Mouse (Mus musculus) myocyte (in vitro differentiated cells): ENCODE results near the gene Cfap46. TPM values are rescaled to one million over a fixed set of nuclear protein-coding genes. Genes with fewer than 3 reads are reported as not detected.
A peak's percentile ranks its signal among the peaks of the same experiment; 100 is the strongest.

Source experiments
- H3K27me3 ChIP-seq: one replicate; pipeline ENCODE4 v1.6.1; 2011; ENCODE audit not compliant: control insufficient read depth, insufficient read depth, insufficient read length
- H3K36me3 ChIP-seq: one replicate; pipeline ENCODE4 v1.6.1; 2011; ENCODE audit not compliant: control insufficient read depth, insufficient read depth
- H3K4me2 ChIP-seq: one replicate; pipeline ENCODE4 v1.6.1; 2011; ENCODE audit warnings: low read depth, control low read depth
- H3K4me3 ChIP-seq: one replicate; pipeline ENCODE4 v1.5.1; 2011; ENCODE audit warnings: mild to moderate bottlenecking, control low read depth, moderate library complexity
- H3K79me2 ChIP-seq: one replicate; pipeline ENCODE4 v1.6.1; 2011; ENCODE audit not compliant: control insufficient read depth, insufficient read depth
- H3ac ChIP-seq: one replicate; pipeline ENCODE4 v1.6.1; 2011; ENCODE audit not compliant: control insufficient read depth, insufficient read length
- CEBPB ChIP-seq: IDR thresholded peaks from 2 replicates; pipeline ENCODE4 v1.6.1; 2011; ENCODE audit warnings: mild to moderate bottlenecking, moderate library complexity; ENCODE audit not compliant: poor library complexity, insufficient read depth, severe bottlenecking
- E2F4 ChIP-seq: IDR thresholded peaks from one replicate; pipeline ENCODE4 v1.6.1; 2011; ENCODE audit warnings: mild to moderate bottlenecking, control low read depth, moderate library complexity; ENCODE audit not compliant: insufficient read depth
- MAX ChIP-seq: IDR thresholded peaks from one replicate; pipeline ENCODE4 v1.6.1; 2011; ENCODE audit warnings: low read depth, mild to moderate bottlenecking, control low read depth
- MYOD1 ChIP-seq, 3 experiments: IDR thresholded peaks; one replicate each; pipeline ENCODE4 v1.6.1; 2011; ENCODE audit warnings: control low read depth in 2 of 3, low read depth in 2 of 3, mild to moderate bottlenecking in 2 of 3, moderate library complexity in 1 of 3; ENCODE audit not compliant: insufficient read length in 2 of 3, control insufficient read depth in 1 of 3
- MYOG ChIP-seq, 3 experiments: IDR thresholded peaks; one replicate each; pipeline ENCODE4 v1.6.1; 2011; ENCODE audit warnings: control low read depth in 2 of 3, low read depth in 2 of 3, mild to moderate bottlenecking in 2 of 3; ENCODE audit not compliant: insufficient read length in 2 of 3, control insufficient read depth in 1 of 3, insufficient read depth in 1 of 3
- POLR2A ChIP-seq: IDR thresholded peaks from one replicate; pipeline ENCODE4 v1.6.1; 2011; ENCODE audit warnings: low read depth, mild to moderate bottlenecking, control low read depth, moderate library complexity; ENCODE audit not compliant: insufficient read length
- POLR2AphosphoS2 ChIP-seq: IDR thresholded peaks from one replicate; pipeline ENCODE4 v1.6.1; 2011; ENCODE audit warnings: low read depth, control low read depth; ENCODE audit not compliant: insufficient read length
- REST ChIP-seq: IDR thresholded peaks from one replicate; pipeline ENCODE4 v1.6.1; 2011; ENCODE audit warnings: mild to moderate bottlenecking, control low read depth, moderate library complexity; ENCODE audit not compliant: insufficient read depth, insufficient read length
- SRF ChIP-seq: IDR thresholded peaks from one replicate; pipeline ENCODE4 v1.6.1; 2011; ENCODE audit warnings: low read depth; ENCODE audit not compliant: control insufficient read depth, insufficient read length
- TCF12 ChIP-seq: IDR thresholded peaks from one replicate; pipeline ENCODE4 v1.6.1; 2011; ENCODE audit warnings: mild to moderate bottlenecking, control low read depth; ENCODE audit not compliant: poor library complexity, insufficient read depth, severe bottlenecking
- TCF3 ChIP-seq: IDR thresholded peaks from one replicate; pipeline ENCODE4 v1.6.1; 2011; ENCODE audit warnings: low read depth, control low read depth; ENCODE audit not compliant: insufficient read length
- USF1 ChIP-seq: IDR thresholded peaks from one replicate; pipeline ENCODE4 v1.6.1; 2011; ENCODE audit warnings: low read depth, mild to moderate bottlenecking, control low read depth, moderate library complexity
- polyA plus RNA-seq: library from polyadenylated mRNA; unstranded; fragments of >200 nt; fragmentation: generic; extraction: Trizol; gene quantifications from one replicate; pipeline ENCODE4 v1.2.1, GENCODE M21; 2012; ENCODE audit warnings: missing spikeins

Cfap46 gene
- polyA plus RNA-seq, 1 experiment: 0.11 TPM

DNA sequence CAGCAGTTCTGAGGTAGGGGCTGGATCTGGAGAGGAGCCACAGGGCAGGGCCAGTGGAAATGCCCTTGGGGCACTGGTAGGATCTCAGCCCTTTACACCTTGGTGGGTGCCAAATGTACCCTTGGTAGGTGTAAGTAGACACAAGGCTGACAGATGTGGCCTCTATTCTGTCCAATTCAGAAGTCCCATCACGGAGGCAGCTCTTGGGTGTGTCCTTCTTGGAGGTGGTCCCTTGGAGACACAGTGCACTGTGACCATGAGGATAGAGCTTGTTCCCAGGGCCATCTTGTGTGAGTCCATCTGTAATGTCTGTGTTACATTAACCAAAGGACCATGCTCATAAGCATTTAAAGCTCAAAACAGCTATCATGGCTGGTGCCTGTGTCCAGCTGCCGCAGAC is 37.6 kb upstream of the Cfap46 start:
- TF ChIP-seq POLR2A (no peak), E2F4 (no peak), MAX (no peak), TCF3 (no peak), USF1 (no peak), TCF12 (no peak), SRF (no peak), CEBPB (no peak), REST (no peak), POLR2AphosphoS2 (no peak), MYOG (IDR thresholded peaks at IDR 0.05; ENCODE audit: control insufficient read depth in 1 of 3, insufficient read depth in 1 of 3, insufficient read length in 2 of 3, low read depth in 2 of 3) (no peak), MYOD1 (IDR thresholded peaks at IDR 0.05; ENCODE audit: control insufficient read depth in 1 of 3, insufficient read length in 2 of 3, low read depth in 2 of 3) (no peak)
- Histone ChIP-seq H3K27me3 (peaks cover 4% of the 10 kb centered on the region), H3K4me2 (no peak overlapping the region), H3K4me3 (no peak overlapping the region), H3K36me3 (no peaks in the 10 kb centered on the region), H3K79me2 (no peaks in the 10 kb centered on the region), H3ac (no peak overlapping the region)

DNA sequence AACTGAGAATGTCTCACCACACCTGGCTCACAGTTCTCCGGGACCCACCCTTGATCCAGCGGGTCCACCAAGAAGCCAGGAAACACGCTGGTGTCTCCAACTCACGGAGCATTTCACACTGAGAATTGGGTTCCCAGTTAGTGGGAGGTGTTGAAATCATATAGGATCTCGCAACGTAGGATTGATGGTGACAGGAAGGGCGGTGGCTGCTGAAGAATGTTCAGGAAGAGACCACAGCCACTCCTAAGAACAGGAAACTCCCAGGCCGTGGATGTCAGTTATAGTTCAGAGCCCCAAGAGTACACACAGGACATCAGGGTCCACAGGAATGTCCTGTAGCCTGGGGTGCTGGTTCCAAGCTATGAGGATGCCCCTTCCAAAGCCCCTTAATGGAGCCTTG is 34.2 kb upstream of the Cfap46 start:
- TF ChIP-seq MAX (no peak), REST (no peak), USF1 (no peak), MYOG (IDR thresholded peaks at IDR 0.05; ENCODE audit: control insufficient read depth in 1 of 3, insufficient read depth in 1 of 3, insufficient read length in 2 of 3, low read depth in 2 of 3) (no peak), E2F4 (no peak), SRF (no peak), TCF3 (no peak), POLR2AphosphoS2 (no peak), CEBPB (no peak), MYOD1 (IDR thresholded peaks at IDR 0.05; ENCODE audit: control insufficient read depth in 1 of 3, insufficient read length in 2 of 3, low read depth in 2 of 3) (no peak), TCF12 (no peak), POLR2A (no peak)
- H3K79me2 ChIP-seq: no peaks in the 10 kb centered on the region
- no peaks in the 10 kb centered on the region for H3K36me3 ChIP-seq
- H3K27me3 ChIP-seq: peaks cover 2% of the 10 kb centered on the region
- no peak overlapping the region for H3K4me3 ChIP-seq
- no peak overlapping the region for H3K4me2 ChIP-seq
- no peak overlapping the region for H3ac ChIP-seq

DNA sequence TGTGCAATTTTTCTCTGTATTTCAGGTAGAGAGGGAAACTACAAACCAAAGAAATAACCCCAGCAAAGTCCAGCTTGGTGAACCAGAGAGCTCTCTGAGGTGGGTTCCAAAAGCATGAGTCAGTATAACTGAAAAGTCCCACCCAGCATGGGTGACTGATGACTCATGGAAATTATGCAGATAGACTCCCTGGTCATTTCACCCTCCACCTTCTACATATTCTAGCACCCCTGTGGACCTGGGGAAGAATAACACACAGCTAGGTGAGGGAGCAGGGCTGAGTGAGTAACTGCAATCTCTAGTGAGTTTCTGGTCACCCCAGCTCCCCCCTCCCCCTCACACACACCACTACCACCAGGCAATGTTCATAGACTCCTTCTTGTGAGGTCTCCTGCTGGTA is 28.2 kb upstream of the Cfap46 start:
- no peaks in the 10 kb centered on the region for H3K36me3 ChIP-seq
- H3K4me3 ChIP-seq: no peak overlapping the region
- no peak overlapping the region for H3ac ChIP-seq
- H3K4me2 ChIP-seq: no peak overlapping the region
- peaks cover 13% of the 10 kb centered on the region for H3K27me3 ChIP-seq
- H3K79me2 ChIP-seq: no peaks in the 10 kb centered on the region
- TF ChIP-seq SRF (no peak), TCF12 (no peak), REST (no peak), CEBPB (no peak), E2F4 (no peak), MYOG (IDR thresholded peaks at IDR 0.05; ENCODE audit: control insufficient read depth in 1 of 3, insufficient read depth in 1 of 3, insufficient read length in 2 of 3, low read depth in 2 of 3) (no peak), POLR2AphosphoS2 (no peak), POLR2A (no peak), TCF3 (no peak), MAX (no peak), USF1 (no peak), MYOD1 (IDR thresholded peaks at IDR 0.05; ENCODE audit: control insufficient read depth in 1 of 3, insufficient read length in 2 of 3, low read depth in 2 of 3) (no peak)

DNA sequence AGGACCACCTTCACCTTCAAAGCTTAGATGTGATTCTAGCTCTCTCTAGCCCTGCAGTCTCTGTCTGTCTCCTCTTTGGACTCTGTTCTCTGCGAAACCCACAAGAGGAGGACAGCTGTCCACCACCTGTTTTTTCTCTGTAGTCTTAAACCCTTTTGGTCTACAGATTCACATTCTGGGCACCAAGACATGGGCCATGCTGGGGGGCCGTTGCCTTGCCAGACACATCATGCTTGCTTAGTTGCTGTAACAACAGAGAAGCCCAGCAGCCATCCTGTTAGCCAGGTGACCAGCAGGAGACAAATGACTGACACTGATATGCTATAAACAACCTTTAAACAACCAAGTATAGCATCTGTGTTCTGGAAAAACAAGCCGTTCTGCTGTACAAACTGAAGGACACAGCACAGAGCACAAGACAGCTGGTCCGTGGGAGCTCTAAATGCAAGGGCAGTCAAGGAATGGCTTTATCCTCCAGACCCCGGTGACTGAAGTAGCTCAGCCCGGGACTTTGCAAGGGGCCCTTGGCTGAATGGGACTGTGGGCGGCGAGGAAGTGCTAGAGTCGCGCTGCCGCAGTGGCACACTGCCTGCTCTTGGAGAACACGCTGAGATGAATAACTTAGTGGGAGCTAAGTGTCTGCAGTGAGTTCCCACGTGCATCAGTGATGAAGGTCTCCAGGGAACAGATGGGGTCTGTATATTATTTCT is 22.9 kb upstream of the Cfap46 start:
- TF ChIP-seq SRF (no peak), TCF12 (peak; percentile 26), POLR2A (no peak), MYOD1 (IDR thresholded peaks at IDR 0.05; ENCODE audit: control insufficient read depth in 1 of 3, insufficient read length in 2 of 3, low read depth in 2 of 3) (peak in 1 of 3 experiments; percentile 40), MYOG (IDR thresholded peaks at IDR 0.05; ENCODE audit: control insufficient read depth in 1 of 3, insufficient read depth in 1 of 3, insufficient read length in 2 of 3, low read depth in 2 of 3) (no peak), USF1 (no peak)

More for the DNA sequence above, 22.9 kb upstream of the Cfap46 start:
- no peak overlapping the region for H3ac ChIP-seq
- no peak overlapping the region for H3K4me2 ChIP-seq
- H3K27me3 ChIP-seq: peaks cover 23% of the 10 kb centered on the region
- no peaks in the 10 kb centered on the region for H3K79me2 ChIP-seq
- no peaks in the 10 kb centered on the region for H3K36me3 ChIP-seq
- no peak overlapping the region for H3K4me3 ChIP-seq
